Mouse (Mus musculus): ENCODE results near the gene Ear6. TPM values are rescaled to one million over a fixed set of nuclear protein-coding genes. Genes with fewer than 3 reads are reported as not detected.

Gene Ear6
- total RNA-seq, 4 experiments from 2014 or later, result not detected

DNA sequence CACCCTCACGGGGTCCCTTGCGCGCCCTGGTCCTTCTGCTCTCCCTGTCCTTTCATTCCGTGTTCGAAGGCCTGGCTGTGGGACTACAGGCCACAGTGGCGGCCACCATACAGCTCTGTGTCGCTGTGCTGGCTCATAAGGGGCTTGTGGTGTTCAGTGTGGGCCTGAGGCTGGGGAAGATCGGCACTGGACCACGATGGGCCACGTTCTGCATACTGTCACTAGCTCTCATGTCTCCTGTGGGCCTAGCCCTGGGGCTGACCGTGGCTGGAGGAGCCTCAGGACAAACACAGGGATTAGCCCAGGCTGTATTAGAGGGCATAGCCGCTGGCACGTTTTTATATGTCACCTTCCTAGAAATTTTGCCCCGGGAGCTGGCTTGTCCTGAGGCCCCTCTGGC is 41.6 kb downstream of the Ear6 start:
- no peak for DNase-seq

DNA sequence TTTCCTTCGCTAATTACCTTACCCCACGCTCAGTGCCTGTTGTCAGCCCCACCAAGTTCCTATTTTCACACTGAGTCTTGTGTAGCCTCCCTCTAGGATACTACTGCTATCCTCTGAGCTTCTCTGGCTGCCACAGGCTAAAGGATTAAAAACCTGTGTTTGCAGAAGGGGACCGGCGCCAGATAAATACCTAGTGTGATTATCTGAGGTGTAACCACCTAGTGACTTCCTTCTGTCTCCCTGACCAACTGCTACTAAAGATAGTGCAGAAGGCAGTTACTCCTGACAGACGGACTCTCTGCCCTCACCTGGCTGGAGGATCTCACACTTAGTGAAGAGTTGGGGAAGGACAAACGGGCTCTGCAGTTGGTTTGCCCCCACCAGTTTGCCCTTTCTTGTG is 42.5 kb downstream of the Ear6 start:
- no peak for DNase-seq

DNA sequence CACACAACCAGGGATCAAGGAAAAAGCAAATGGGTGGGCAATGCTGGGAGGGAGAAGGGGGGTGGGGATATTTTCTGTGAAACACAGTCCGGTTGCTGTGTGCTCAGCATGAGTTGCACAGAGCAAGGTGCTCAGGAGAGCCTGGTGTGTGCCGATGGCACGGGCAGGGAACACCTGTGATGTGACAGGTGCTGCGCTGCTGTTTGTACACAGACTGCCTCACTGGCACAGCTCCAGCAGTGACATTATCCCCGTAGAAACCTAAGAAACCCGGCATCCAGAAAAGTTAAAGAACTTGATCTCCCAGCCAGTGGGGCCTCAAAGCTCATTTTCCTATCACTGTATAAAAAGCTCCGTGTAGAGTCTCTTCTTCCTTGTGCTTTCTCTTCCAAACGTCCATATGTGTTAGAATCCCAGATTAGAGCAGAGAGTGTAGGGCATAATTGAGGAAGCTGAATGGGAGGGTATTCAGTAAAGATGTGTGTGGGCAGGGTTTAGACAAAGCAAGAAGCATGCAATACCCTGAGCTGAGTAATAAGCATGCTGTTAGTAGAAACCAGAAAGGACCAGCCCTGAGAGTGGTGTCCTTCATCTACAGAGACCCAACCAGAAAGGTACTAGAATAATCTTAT is 43.2 kb downstream of the Ear6 start:
- no peak for DNase-seq

DNA sequence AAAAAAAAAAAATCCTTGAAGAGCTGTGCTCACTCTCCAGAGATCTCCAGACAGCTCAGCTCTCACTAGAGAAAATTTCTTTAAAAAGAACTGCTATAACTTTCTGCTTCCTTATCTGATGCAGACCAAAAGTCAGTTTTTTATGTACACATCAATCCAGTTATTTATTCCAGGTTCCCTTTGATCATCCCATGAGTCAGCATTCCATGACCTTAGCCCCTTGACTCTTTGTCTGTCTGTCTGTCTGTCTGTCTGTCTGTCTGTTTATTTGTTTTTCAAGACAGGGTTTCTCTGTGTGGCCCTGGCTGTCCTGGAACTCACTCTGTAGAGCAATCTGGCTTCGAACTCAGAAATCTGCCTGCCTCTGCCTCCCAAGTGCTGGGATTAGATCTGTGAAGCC is 45.9 kb downstream of the Ear6 start:
- no peak for DNase-seq

DNA sequence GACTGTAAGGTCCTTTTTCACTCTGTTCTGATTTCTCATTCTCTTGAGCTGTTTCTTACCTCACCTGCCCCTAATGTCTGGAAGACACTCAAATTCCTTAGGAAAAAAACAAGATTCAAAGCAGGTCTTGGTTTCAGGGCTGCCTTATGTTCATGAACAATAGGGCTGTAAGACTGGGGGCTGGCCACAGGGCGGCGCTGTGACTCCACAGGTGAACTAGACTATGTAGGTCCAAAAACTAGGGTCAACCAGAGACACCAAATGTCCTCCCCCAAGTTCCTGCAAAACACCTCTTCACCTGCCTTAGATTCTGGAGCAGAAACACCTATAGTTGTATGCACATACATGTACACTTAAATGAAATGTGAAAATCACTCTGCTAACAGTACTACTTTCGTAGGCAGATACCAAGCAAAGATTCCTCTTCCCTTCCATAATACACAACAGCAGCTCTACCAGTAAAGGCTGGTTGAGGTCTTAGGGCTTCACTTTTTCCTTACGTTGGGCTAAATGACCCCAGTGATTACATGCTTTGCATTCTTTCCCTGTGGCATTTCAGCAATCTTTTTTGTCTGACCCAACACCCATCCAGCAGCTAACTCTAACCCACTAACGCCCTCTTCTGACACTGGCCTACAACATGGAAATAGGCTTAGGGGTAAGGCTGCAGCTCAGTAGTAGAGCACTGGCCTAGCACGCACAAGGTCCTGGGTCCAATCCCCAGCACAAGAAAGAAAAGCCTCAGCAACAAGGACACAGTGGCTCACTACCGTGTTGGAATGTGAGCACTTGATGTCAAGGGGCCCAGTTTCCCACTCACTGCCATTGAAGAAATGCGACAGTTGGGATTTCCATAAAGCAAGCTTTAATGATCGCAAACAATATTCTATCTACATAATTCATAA is 49.6 kb downstream of the Ear6 start:
- DNase-seq, result peak; percentile 49

DNA sequence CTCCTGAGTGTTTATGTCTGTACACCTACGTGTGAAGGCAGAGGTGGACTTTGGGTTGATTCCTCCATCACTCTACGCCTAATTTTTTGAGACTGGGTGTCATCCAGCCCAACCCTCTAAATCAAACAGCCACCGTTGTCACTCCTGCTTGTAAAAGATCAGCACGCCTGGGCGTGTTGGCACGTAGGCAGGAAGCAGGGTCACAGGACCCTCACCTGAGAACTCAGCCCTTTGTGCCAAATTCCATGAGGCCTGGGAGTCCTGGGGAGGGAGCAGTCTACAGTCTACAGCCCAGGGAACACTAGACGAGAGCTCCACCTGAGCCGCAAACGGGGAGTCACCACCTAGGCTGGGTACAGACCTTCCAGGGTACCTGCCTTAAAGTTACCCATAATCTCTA is 50.3 kb downstream of the Ear6 start:
- no peak for DNase-seq

Small RNA genes lying within 50 kb of the gene (microRNA-seq; reads per million reads assigned to microRNA genes)
- gene Gm27375, result 0 reads per million in 2 experiments

Other genes starting within 250 kb of the Ear6 start
- gene Gm17078, start 242.4 kb upstream of the Ear6 start, total RNA-seq (2022), result not detected
- gene Gm4181, start 218.0 kb upstream of the Ear6 start, total RNA-seq (2022), result not detected
- gene Gm17079, start 158.2 kb upstream of the Ear6 start, total RNA-seq (2022), result not detected
- gene Gm5800, start 136.5 kb upstream of the Ear6 start, total RNA-seq (2022), result not detected
- not detected for gene Ang4, start 80.1 kb upstream of the Ear6 start, total RNA-seq (2022)
- not detected for gene AY358078, start 53.7 kb upstream of the Ear6 start, total RNA-seq (2022)
- 10 to 100 TPM; 31.5 to 50.1 (median 45.6) TPM for gene Mettl17, start 31.1 kb downstream of the Ear6 start, total RNA-seq (2022)
- 1 to 10 TPM in 1 of 4 experiments, under 1 TPM in 3; 0.20 to 1.2 (median 0.66) TPM for gene Slc39a2, start 39.2 kb downstream of the Ear6 start, total RNA-seq (2022)
- gene Ndrg2, start 60.5 kb downstream of the Ear6 start, total RNA-seq (2022), result 100 to 1,000 TPM; 209 to 364 (median 285) TPM
- not detected for gene Tppp2, start 64.7 kb downstream of the Ear6 start, total RNA-seq (2022)
- gene Rnase13, start 69.1 kb downstream of the Ear6 start, total RNA-seq (2022), result not detected
- gene Arhgef40, start 131.0 kb downstream of the Ear6 start, total RNA-seq (2022), result 10 to 100 TPM; 40.7 to 74.9 (median 57.2) TPM
- 1 to 10 TPM; 1.1 to 2.2 (median 1.6) TPM for gene Tmem253, start 162.0 kb downstream of the Ear6 start, total RNA-seq (2022)
- 10 to 100 TPM; 52.7 to 86.6 (median 71.6) TPM for gene Zfp219, start 167.0 kb downstream of the Ear6 start, total RNA-seq (2022)
- not detected for gene Olfr221, start 188.8 kb downstream of the Ear6 start, total RNA-seq (2022)